ENCODE assay signal across 22 mouse cellular contexts in genomic region chr16:10147401-10147800, GRCm38 (mm10). TPM values are rescaled to one million over a fixed set of nuclear protein-coding genes. Genes with fewer than 3 reads are reported as not detected.
"Had no signal": no experiment of that assay in that cellular context is flagged by ENCODE, and none has a peak within 500 bp of the region (broad histone marks: within the 10 kb centered on the region; RNA-seq: fewer than 3 reads in every experiment).

No protein-coding gene starts in this region.

- ATAC-seq: liver, postnatal 0 days; midbrain, embryonic 16.5 days had no signal

- DNase-seq: liver, postnatal 0 days; lung, adult 2 months; lung, postnatal 10 days; lung, postnatal 4 days; midbrain, embryonic 14.5 days; retina, postnatal 1 day; right cerebral cortex, adult 18-20 months; right cerebral cortex, postnatal 14 days; thymus, adult 2 months; thymus, postnatal 25 days; thymus, postnatal 4 days had no signal

- H3K27me3 ChIP-seq: lung, embryonic 15.5 days; midbrain, embryonic 12.5 days; neural tube, embryonic 13.5 days; neural tube, embryonic 15.5 days; stomach, embryonic 15.5 days had no signal

RNA-seq across cellular contexts. Expression of gene Rpl39l, which starts 22.6 kb away (rescaled TPM):
- total RNA-seq: megakaryocyte-erythroid progenitor cell, adult 5-6 weeks had no signal
- polyA plus RNA-seq: lung, adult 2 months; myocyte; neural tube, embryonic 11.5 days; neural tube, embryonic 13.5 days; spleen, adult 2 months; stomach, postnatal 0 days had no signal

RNA-seq across cellular contexts. Expression of gene Atf7ip2, which starts 45.1 kb away (rescaled TPM):
- total RNA-seq: megakaryocyte-erythroid progenitor cell, adult 5-6 weeks had no signal
- polyA plus RNA-seq: liver, postnatal 0 days; lung, adult 2 months; myocyte; neural tube, embryonic 13.5 days; spleen, adult 2 months; thymus, adult 2 months had no signal
